Mouse (Mus musculus) small intestine, adult 2 months (tissue): ENCODE results near the gene 6030408B16Rik.

Source experiments
- CTCF ChIP-seq: fragments of 200-500 bp; IDR thresholded peaks from 2 replicates; pipeline ENCODE4 v1.5.1; 2012; ENCODE audit warnings: low read depth, mild to moderate bottlenecking, control low read depth, inconsistent platforms, low read length, moderate library complexity, mixed read lengths; ENCODE audit not compliant: insufficient replicate concordance, insufficient read length; ENCODE audit errors: extremely low read depth
- POLR2A ChIP-seq: fragments of 200-500 bp; IDR thresholded peaks from 2 replicates; pipeline ENCODE4 v1.6.1; 2012; ENCODE audit warnings: low read depth, mild to moderate bottlenecking, control low read depth, inconsistent platforms, low read length, moderate library complexity

DNA sequence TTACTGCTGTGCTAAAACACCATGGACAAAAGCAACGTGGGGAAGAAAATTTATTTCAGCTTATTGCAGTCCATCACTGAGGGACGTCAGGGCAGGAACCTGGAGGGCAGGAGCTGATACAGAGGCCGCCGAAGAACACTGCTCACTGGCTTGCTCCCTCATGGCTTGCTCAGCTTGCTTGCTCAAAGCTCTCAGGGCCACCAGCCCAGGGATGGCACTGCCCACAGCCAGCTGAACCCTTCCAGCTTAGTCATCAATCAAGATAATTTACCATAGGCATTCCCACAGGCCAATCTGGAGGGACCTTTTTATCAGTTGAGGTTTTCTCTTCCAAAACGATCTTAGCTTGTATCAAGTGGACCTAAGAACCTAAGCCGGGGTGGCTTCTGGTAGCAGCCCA lies 19.0 kb downstream of the 6030408B16Rik start:
- TF ChIP-seq POLR2A (no peak), CTCF (no peak)
